Mouse (Mus musculus) T-helper 17 cell (primary cell): ENCODE measurements around the gene Timm23.

Source experiments
- in situ Hi-C, 2 experiments: fragments of 300-600 bp; cut with MboI, MseI; formaldehyde crosslinking; loops; 1 replicate in 1 of 2; 2 replicates in 1 of 2; pipeline ENCODE4 v1.15.1; 2025; ENCODE audit warnings: high pct_unique_total_duplicates in 2 of 2

Timm23 gene

GRCm38 (mm10) chr14:32201791-32202451, at the start of gene Timm23, which contains the start of gene Parg:
Timm23 (minus strand) TSS chr14:32201898.
Parg (plus strand) TSS chr14:32201949.
- in situ Hi-C loops: loop anchor here in 1 of 2 experiments (10.0 kb wide), 1 partner anchor 1243 kb away; the partner anchor contains the start of gene Mapk8

DNA sequence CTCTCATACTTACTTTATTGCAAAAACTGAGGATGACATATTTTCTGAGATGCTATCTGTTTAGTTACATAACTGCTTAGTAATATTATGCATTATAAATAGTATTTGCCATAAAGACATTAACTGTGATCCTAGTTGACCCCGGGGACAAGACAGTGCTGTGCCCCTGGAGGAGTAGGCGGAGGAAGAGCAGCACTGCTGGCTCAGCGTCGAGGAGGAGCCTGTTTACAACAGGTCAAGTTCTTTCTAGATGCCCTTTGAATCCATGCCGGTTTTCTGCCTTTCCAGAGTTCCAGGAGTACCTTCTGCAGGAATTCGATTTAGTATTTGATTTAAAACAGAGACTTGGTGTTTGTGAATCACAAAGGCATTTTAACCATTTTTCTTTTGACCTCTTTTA, 47.9 kb upstream of the Timm23 start:
- in situ Hi-C loops: no loop called here

- in situ Hi-C loops: no loop called here
These were observed 44.3 kb upstream of the Timm23 start for GRCm38 (mm10) chr14:32246019-32246418.

DNA sequence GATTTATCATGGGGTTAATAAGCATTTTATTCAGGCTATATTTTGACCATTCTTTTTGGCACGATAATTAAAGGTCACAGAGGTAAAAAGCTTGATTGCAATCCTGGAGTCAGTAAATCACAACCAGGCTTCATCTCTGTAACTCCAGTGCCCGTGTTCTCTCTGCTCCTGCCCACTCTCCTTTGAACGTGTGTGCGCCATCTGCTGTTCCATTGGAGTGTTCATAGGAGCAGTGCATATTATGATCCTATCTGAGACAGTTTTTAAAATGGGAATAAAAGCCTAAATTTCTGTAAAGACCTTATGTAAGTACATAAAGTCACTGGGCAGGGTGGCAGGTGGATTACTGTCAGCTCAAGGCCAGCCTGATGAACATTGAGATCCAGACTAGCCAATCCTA, 40.7 kb upstream of the Timm23 start:
- in situ Hi-C loops: loop anchor here in 1 of 2 experiments (5.0 kb wide), 1 partner anchor 225 kb away; the partner anchor contains the start of gene Chat

DNA sequence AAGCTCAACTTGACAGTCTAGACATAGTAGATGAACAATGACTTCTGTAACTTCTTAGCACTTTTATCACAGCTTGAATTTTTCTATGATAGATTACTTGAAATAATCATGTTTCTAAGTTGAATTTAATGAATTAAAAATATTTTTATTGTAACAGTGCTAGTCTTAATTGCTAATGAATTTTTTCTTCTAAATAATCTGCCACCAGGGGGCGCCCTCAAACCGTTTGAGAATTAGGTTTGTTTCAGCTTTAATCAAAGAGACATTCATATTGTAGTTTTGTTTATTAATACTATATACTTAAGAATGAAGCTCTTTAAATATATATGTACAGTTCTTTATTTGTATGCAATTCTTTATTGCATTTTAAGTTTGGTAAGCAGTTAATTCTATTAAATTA, 27.3 kb upstream of the Timm23 start:
- in situ Hi-C loops: loop anchor here in 1 of 2 experiments (10.0 kb wide), 1 partner anchor 256 kb away; no protein-coding TSS in a partner anchor

DNA sequence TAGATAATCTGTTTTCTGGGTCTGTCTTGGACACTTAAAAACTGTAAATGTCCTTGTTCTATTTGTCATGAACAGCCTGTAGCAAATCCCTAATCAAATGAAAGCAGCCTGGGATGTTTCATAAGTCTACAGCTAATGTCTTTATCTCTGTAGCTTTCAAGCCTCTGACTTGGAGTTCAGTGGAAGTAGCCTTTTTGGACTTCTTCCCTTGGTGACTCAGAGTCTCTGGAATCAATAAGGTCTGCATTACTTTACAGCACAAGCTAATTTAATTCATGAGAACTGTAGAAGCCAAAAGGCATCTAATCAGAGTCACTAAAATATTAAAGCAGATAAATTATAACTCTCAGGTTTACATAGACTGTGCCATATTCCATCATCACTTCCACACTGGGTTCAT, 24.9 kb upstream of the Timm23 start:
- in situ Hi-C loops: loop anchor here in 1 of 2 experiments (10.0 kb wide), 1 partner anchor 258 kb away; no protein-coding TSS in a partner anchor

- in situ Hi-C loops: loop anchor here in 1 of 2 experiments (10.0 kb wide), 1 partner anchor 1243 kb away; the partner anchor contains the start of gene Mapk8
These were observed 344 bp downstream of the Timm23 start for GRCm38 (mm10) chr14:32201354-32201753.

DNA sequence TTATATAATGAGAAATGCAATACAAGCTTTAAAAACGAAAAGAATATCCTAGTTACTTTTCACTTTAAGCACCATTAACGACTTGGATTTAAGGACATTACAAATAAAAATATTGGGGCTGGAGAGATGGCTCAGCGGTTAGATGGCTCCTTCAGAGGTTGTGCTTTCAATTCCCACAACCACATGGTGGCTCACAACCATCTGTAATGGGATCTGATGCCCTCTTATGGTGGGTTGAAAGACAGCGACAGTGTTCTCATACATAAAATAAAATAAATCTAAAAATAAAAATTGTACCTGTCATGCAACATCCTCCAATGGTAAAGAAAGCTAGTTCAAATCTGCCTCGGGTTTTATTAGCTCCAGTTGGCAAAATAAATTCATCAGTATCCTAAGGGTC, 8.1 kb downstream of the Timm23 start:
- in situ Hi-C loops: loop anchor here in 1 of 2 experiments (25.0 kb wide), 2 partner anchors 981 to 1181 kb away; partner anchors contain the start of genes Glt8d1, Gnl3, Nisch and Pbrm1

GRCm38 (mm10) chr14:32192437-32192836, 9.3 kb downstream of the Timm23 start:
- in situ Hi-C loops: loop anchor here in 1 of 2 experiments (25.0 kb wide), 2 partner anchors 980 to 1180 kb away; partner anchors contain the start of genes Glt8d1, Gnl3, Nisch and Pbrm1

DNA sequence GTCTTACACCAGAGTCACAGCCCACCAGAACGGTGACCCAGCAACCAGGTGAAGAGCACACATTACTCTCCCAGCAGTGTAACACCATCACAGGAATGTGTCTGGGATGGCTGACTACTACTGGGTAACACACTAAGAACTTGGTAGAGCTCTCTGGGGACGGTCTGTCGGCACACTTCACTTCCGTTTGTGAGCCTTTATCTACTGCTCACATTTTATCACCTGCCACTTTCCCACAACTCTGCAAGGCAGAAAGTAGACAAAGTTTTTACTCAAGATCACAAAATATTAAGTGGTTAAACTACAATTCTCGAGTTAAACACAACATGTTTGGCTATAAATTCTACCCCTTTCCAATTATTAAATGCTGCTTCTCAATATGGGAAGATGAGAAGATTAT, 9.8 kb downstream of the Timm23 start:
- in situ Hi-C loops: loop anchor here in 1 of 2 experiments (25.0 kb wide), 2 partner anchors 980 to 1180 kb away; partner anchors contain the start of genes Glt8d1, Gnl3, Nisch and Pbrm1

GRCm38 (mm10) chr14:32190627-32191391, 10.9 kb downstream of the Timm23 start:
- in situ Hi-C loops: loop anchor here in 1 of 2 experiments (25.0 kb wide), 2 partner anchors 979 to 1179 kb away; partner anchors contain the start of genes Glt8d1, Gnl3, Nisch and Pbrm1

- in situ Hi-C loops: loop anchor here in 1 of 2 experiments (25.0 kb wide), 2 partner anchors 972 to 1172 kb away; partner anchors contain the start of genes Glt8d1, Gnl3, Nisch and Pbrm1
These were observed 17.9 kb downstream of the Timm23 start for GRCm38 (mm10) chr14:32183846-32184245.

DNA sequence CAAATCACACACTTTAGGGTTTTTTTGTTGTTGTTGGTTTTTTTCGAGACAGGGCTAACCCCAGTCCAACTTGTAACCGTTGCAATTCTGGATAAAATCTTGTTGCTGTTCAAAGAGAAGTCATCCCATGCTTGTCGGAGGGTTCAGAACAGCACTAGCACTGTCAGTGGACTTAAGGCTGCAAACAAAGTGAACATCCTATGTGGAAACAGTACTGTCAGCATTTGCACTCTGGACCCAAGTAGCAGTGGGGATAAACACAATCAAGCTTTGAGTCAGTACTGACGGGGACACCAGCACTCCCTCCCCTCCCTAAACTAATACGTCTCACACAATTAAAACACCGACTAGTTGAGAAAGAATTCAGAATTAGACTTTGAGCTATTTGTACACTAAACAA, 20.8 kb downstream of the Timm23 start:
- in situ Hi-C loops: loop anchor here in 1 of 2 experiments (25.0 kb wide), 2 partner anchors 969 to 1169 kb away; partner anchors contain the start of genes Glt8d1, Gnl3, Nisch and Pbrm1

DNA sequence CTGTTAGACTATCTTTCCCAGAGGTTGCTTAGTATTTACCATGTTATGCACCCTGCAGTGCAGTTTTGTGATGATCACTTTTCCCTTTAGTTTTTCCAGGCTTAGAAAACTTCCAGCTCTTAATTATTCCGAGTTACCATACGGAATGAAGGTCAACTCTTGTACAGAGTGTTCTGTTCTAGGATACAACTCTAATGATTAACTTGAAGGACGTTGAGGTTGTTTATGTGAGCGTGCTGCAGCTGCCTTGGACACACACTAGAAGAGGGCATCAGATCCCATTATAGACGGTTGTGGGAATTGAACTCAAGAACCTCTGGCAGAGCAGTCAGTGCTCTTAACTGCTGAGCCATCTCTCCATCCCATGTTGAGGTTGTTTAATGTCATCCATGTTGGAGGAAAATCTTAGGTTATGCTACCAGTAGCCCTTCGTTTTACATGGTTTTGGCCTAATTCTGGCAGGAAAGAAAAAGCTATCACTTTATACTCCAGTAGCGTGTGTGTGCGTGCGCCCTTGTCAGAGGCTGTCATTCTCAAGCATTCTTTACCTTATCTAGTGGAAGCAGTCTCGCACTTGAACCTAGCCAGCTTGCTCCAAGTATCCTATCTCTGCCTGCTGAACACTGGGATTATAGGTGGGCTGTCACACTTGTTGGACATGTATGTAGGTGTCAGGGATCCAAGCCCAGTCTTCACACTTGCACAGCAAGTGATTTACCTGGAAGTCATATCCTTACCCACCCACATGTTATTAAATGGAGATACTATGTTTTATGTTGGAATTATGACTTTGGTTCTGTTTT, 22.1 kb downstream of the Timm23 start:
- in situ Hi-C loops: loop anchor here in 1 of 2 experiments (25.0 kb wide), 2 partner anchors 967 to 1167 kb away; partner anchors contain the start of genes Glt8d1, Gnl3, Nisch and Pbrm1

GRCm38 (mm10) chr14:32176590-32176989, 25.1 kb downstream of the Timm23 start:
- in situ Hi-C loops: loop anchor here in 1 of 2 experiments (25.0 kb wide), 2 partner anchors 964 to 1164 kb away; partner anchors contain the start of genes Glt8d1, Gnl3, Nisch and Pbrm1

DNA sequence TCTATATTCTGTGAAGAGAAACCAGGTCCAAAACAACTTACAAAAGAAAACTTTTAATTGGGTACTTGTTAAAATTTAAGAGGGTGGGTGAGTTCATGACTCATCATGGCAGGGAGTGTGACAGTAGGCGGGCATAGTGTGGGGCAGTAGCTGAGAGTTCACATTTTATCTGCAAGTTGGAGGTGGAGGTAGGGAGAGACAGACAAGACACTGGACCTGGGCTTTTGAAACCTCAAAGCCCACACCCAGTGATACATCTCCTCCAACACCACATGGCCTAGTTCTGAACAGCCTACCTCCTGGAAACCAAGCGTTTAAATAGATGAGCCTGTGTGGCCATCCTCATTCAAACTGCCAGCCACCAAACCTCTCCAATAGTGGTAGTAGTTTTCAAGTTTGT, 26.4 kb downstream of the Timm23 start:
- in situ Hi-C loops: loop anchor here in 1 of 2 experiments (25.0 kb wide), 2 partner anchors 963 to 1163 kb away; partner anchors contain the start of genes Glt8d1, Gnl3, Nisch and Pbrm1

DNA sequence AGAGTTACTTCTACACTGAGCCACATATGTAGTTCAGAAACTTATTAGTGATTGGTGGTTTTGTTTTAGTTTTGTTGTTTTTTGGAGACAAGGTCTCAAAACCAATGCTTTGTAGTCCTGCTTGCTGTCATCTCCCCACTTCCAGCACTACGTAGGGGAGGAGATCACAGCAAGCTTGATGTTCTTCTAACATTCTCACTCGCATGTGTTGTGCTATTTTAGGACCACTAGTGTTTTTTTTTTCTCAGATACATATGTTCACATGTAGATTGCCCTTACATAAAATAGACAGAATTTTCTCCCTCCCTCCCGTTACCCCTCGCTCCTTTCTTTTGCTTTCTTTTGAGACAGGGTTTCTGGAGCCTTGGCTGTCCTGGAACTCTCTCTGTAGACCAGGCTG, 31.6 kb downstream of the Timm23 start:
- in situ Hi-C loops: loop anchor here in 1 of 2 experiments (25.0 kb wide), 1 partner anchor 1158 kb away; the partner anchor contains the start of genes Glt8d1, Gnl3, Pbrm1 and Spcs1

- in situ Hi-C loops: loop anchor here in 1 of 2 experiments (25.0 kb wide), 1 partner anchor 1156 kb away; the partner anchor contains the start of genes Glt8d1, Gnl3, Pbrm1 and Spcs1
These were observed 33.0 kb downstream of the Timm23 start for GRCm38 (mm10) chr14:32168653-32169231.

DNA sequence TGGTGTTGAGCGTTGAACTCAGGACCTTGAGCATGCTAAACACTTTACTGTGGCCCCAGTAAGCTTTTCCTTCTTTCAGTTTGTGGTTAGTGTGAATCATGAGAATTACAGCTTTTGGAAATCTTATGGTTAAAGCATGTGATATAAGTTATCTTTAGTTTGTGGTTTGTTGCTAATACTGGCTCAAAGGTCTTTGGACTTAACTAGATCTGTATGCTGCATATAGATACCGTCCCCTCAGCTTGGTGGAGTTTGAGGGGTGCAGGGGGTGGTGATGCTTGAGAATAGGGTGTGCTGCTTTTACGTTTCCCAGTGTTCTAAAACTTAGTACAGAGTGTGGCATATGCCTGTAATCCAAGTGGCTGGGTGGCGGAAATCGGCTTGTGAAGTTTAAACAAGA, 34.4 kb downstream of the Timm23 start:
- in situ Hi-C loops: loop anchor here in 1 of 2 experiments (25.0 kb wide), 1 partner anchor 1155 kb away; the partner anchor contains the start of genes Glt8d1, Gnl3, Pbrm1 and Spcs1
